Mouse (Mus musculus) adipose tissue, adult 10 weeks (tissue): ENCODE measurements around the gene Nos2. TPM values are rescaled to one million over a fixed set of nuclear protein-coding genes. Genes with fewer than 3 reads are reported as not detected.

Source experiments
- polyA plus RNA-seq: library from polyadenylated mRNA; stranded (reverse); fragments of 350-450 nt; fragmentation: Illumina TruSeq; extraction: RNeasy Lipid Tissue Mini Kit (QIAGEN cat#74804); gene quantifications from one replicate; pipeline ENCODE4 v1.2.3, GENCODE M21; 2014; ENCODE audit warnings: low read depth, low replicate concordance

The Nos2 gene
- polyA plus RNA-seq: 2.1 TPM

GRCm38 (mm10) chr11:78920411-78920939 lies at the start of gene Nos2:
Gene Nos2 (plus strand): TSS chr11:78920787.

GRCm38 (mm10) chr11:78984483-78985177 lies 64.0 kb downstream of the Nos2 start, which contains the start of gene Lgals9:
Gene Lgals9 (minus strand): TSS chr11:78984946.

Other genes with a start within 250 kb of the Nos2 start
- 21.9 TPM for gene Nlk, start 223.4 kb upstream of the Nos2 start, polyA plus RNA-seq
- gene Ccnq, start 169.1 kb upstream of the Nos2 start, polyA plus RNA-seq: 17.7 TPM
- gene Lyrm9, start 94.2 kb upstream of the Nos2 start, polyA plus RNA-seq: 18.0 TPM
- gene Lgals9, start 64.2 kb downstream of the Nos2 start, polyA plus RNA-seq: 41.3 TPM
- gene Ksr1, start 225.6 kb downstream of the Nos2 start, polyA plus RNA-seq: 6.3 TPM